Mouse (Mus musculus) limb, embryonic 15.5 days (tissue): ENCODE results near the gene Enoph1. TPM values are rescaled to one million over a fixed set of nuclear protein-coding genes. Genes with fewer than 3 reads are reported as not detected.
A peak's percentile ranks its signal among the peaks of the same experiment; 100 is the strongest.

Experiments used
- ATAC-seq: fragments of 200-750 bp; cut with Nextera tagmentation; 2 replicates; pipeline ENCODE4 v1.8.0; 2017; ENCODE audit warnings: low read depth, moderate TSS enrichment; ENCODE audit not compliant: insufficient number of reproducible peaks, low FRiP score, low TSS enrichment
- H3K27ac ChIP-seq: fragments of 300-500 bp; sonication (generic); 2 replicates; pipeline ENCODE4 v1.5.1; 2015; ENCODE audit warnings: moderate library complexity, mild to moderate bottlenecking, inconsistent platforms
- H3K27me3 ChIP-seq: fragments of 300-500 bp; sonication (generic); 2 replicates; pipeline ENCODE4 v1.6.1; 2015; ENCODE audit warnings: inconsistent platforms
- H3K36me3 ChIP-seq: fragments of 300-500 bp; sonication (generic); 2 replicates; pipeline ENCODE4 v1.6.1; 2015; ENCODE audit warnings: inconsistent platforms
- H3K4me1 ChIP-seq: fragments of 300-500 bp; sonication (generic); 2 replicates; pipeline ENCODE4 v1.6.1; 2015; ENCODE audit warnings: inconsistent platforms
- H3K4me2 ChIP-seq: fragments of 300-500 bp; sonication (generic); 2 replicates; pipeline ENCODE4 v1.6.1; 2015; ENCODE audit warnings: mild to moderate bottlenecking, inconsistent platforms
- H3K4me3 ChIP-seq: fragments of 300-500 bp; sonication (generic); 2 replicates; pipeline ENCODE4 v1.5.1; 2015; ENCODE audit warnings: mild to moderate bottlenecking, inconsistent platforms
- H3K9ac ChIP-seq: fragments of 300-500 bp; sonication (generic); 2 replicates; pipeline ENCODE4 v1.6.1; 2015; ENCODE audit warnings: inconsistent platforms
- H3K9me3 ChIP-seq: fragments of 300-500 bp; sonication (generic); 2 replicates; pipeline ENCODE4 v1.6.1; 2016; ENCODE audit warnings: inconsistent platforms
- WGBS: fragments of 180-500 bp; shearing (Covaris S2); methylation state at CpG from one replicate; pipeline ENCODE4 v1.1.7; 2015; 5-methylcytosine and 5-hydroxymethylcytosine counted together
- polyA plus RNA-seq: library from polyadenylated mRNA; unstranded; fragments of >200 nt; fragmentation: Nextera tagmentation; extraction: Ambion mirVana; gene quantifications from 2 replicates; pipeline ENCODE4 v1.2.1, GENCODE M21; 2015

The Enoph1 gene
- polyA plus RNA-seq, result 42.6 and 43.6 TPM in 2 replicates

DNA sequence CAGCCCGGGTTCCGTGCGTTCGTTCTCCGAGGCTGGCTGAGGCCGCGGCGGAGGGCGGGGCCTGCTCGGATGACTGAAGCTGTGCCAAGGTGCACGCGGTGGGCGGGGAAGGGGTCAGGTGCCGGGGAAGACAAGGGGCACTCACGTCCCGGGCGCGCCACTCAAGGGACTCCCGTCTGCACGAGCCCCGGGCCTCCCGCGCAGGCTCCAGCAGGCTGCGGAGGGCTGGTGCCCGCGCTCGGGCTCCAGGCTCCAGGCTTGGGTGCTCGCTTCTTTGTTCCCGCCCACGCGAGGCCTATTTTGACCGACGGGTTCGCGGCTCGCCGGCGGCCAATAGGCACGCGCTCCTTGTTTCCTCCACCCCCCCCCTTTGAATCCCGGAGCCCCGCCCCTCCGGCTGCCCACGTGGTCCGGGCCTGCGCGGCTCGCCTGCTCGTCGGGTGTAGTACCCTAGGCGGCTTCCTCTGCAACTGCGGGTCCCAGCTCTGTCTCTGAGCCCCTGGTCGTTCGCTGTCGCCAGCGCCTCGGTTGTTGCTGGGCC lies at the start of gene Enoph1, which contains the start of gene Hnrnpdl:
Gene Enoph1 (plus strand): TSS at position 384 of the 541 bp plus-strand sequence.
Gene Hnrnpdl (minus strand): TSS at position 63 of the 541 bp plus-strand sequence.
- H3K9ac ChIP-seq, result peak within 1 kb of the TSS; percentile 99
- no peaks in the 10 kb centered on the region for H3K9me3 ChIP-seq
- no peaks in the 10 kb centered on the region for H3K27me3 ChIP-seq
- peak within 1 kb of the TSS; percentile 96 for H3K4me3 ChIP-seq
- peaks cover 28% of the 10 kb centered on the region for H3K4me1 ChIP-seq
- peak within 1 kb of the TSS; percentile 79 for H3K4me2 ChIP-seq
- WGBS, result under 1% methylated on average over 57 of the region's 57 CpGs
- H3K36me3 ChIP-seq, result peaks cover 17% of the 10 kb centered on the region
- peak; percentile 87 for ATAC-seq
- H3K27ac ChIP-seq, result peak within 1 kb of the TSS; percentile 99

DNA sequence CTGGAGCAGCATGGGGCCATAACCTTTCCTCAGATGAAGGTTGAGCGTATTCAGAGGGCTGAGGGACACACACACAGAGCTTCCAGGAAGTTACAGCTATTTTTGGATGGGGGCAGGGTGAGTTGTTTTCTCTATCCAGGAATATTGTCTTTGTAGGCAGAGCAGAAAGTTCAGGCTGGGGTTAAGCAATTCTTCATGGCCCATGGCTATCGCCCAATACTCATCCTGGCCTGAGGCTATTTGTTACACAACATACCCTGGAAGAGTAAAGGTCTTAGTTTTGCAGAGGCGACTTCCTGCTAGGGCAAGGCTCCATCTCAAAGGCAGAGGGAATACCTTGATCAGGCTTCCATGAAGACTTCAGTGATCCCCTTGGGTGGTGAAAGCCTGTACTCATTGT lies 45.6 kb upstream of the Enoph1 start:
- ATAC-seq, result no peak
- Histone ChIP-seq H3K27ac (no peak overlapping the region), H3K4me2 (no peak overlapping the region), H3K9me3 (no peaks in the 10 kb centered on the region), H3K9ac (no peak overlapping the region), H3K4me1 (no peaks in the 10 kb centered on the region), H3K36me3 (no peaks in the 10 kb centered on the region), H3K27me3 (no peaks in the 10 kb centered on the region), H3K4me3 (no peak overlapping the region)
- 80% methylated on average over 3 of the region's 3 CpGs for WGBS

DNA sequence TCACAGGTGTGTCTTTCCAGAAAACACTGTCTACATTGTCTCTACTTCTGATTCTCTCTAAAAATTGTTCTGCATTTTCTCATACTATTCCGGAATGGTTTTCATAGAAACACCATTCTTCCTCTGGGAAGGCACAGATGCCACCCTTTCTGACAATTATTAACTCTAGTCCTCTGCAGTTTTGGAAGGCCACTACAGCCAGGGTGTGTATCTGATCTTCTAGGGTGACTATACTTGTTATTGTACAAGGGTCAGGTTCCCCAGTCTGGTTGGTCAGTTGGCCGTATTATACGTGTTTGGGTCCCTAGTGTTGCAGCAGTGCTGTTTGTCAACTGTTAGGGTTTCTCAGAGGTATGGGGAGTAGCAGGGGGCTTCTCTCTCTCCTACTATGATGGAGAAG lies 45.1 kb upstream of the Enoph1 start:
- H3K9me3 ChIP-seq, result no peaks in the 10 kb centered on the region
- whole genome bisulfite sequencing, result 90% methylated on average over 3 of the region's 3 CpGs
- H3K9ac ChIP-seq, result no peak overlapping the region
- H3K4me2 ChIP-seq, result no peak overlapping the region
- no peaks in the 10 kb centered on the region for H3K27me3 ChIP-seq
- H3K36me3 ChIP-seq, result no peaks in the 10 kb centered on the region
- no peak overlapping the region for H3K4me3 ChIP-seq
- H3K27ac ChIP-seq, result no peak overlapping the region
- no peak for ATAC-seq
- no peaks in the 10 kb centered on the region for H3K4me1 ChIP-seq

- H3K27me3 ChIP-seq, result no peaks in the 10 kb centered on the region
- 76% methylated on average over 7 of the region's 7 CpGs for WGBS
- H3K9ac ChIP-seq, result no peak overlapping the region
- ATAC-seq, result no peak
- H3K4me2 ChIP-seq, result no peak overlapping the region
- H3K4me1 ChIP-seq, result no peaks in the 10 kb centered on the region
- H3K36me3 ChIP-seq, result no peaks in the 10 kb centered on the region
- no peaks in the 10 kb centered on the region for H3K9me3 ChIP-seq
- H3K27ac ChIP-seq, result no peak overlapping the region
- no peak overlapping the region for H3K4me3 ChIP-seq
These were observed 39.7 kb upstream of the Enoph1 start for GRCm38 (mm10) chr5:100000048-100000447.

DNA sequence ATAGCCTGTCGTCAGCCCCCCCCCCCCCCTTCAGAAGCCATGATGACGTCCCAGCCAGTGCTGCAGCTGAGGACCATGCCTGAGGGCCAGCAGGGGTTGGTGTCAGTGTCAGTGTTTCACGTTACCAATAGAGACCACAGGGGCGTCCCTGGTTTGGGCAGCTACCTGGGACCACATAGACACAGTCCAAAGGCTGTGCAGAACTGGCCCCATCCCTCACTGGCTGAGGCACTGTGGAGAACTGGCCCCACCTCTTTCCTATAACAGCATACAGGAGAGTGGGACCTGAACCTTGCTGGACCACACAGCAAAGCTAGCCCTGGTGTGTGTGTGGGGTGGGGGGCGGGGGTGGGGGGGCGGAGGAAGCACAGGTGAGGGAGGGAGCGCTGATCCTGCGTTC lies 39.3 kb upstream of the Enoph1 start:
- 42% methylated on average over 8 of the region's 8 CpGs for WGBS
- H3K4me2 ChIP-seq, result no peak overlapping the region
- ATAC-seq, result no peak

DNA sequence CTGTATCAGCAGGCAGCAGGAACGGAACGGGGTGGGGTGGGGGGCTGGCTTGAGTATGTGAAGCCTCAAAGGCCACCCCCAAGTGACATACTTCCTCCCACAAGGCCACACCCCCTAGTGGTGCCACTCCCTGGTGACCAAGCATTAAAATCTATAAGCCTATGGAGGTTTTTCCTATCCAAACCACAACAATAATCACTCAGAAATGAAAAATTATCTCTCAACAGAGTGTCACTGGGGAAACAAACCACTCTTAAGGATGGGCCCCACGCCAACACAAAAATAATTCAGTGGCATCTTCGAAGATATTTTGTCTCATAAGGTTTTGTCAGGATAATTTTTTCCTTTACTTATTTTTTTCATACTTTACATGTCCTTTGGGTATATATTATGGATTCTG lies 35.9 kb upstream of the Enoph1 start:
- H3K4me2 ChIP-seq, result no peak overlapping the region
- H3K4me3 ChIP-seq, result no peak overlapping the region
- H3K27me3 ChIP-seq, result no peaks in the 10 kb centered on the region
- no peak overlapping the region for H3K27ac ChIP-seq
- H3K9me3 ChIP-seq, result no peaks in the 10 kb centered on the region
- no peak for ATAC-seq
- no peaks in the 10 kb centered on the region for H3K36me3 ChIP-seq
- H3K4me1 ChIP-seq, result no peaks in the 10 kb centered on the region
- H3K9ac ChIP-seq, result no peak overlapping the region
- WGBS, result 87% methylated on average over 4 of the region's 4 CpGs

More for the DNA sequence above, 39.3 kb upstream of the Enoph1 start:
- Histone ChIP-seq H3K27ac (no peak overlapping the region), H3K27me3 (no peaks in the 10 kb centered on the region), H3K9me3 (no peaks in the 10 kb centered on the region), H3K9ac (no peak overlapping the region), H3K36me3 (no peaks in the 10 kb centered on the region), H3K4me1 (no peaks in the 10 kb centered on the region), H3K4me3 (no peak overlapping the region)

GRCm38 (mm10) chr5:100005431-100005830 lies 34.4 kb upstream of the Enoph1 start:
- H3K4me2 ChIP-seq, result no peak overlapping the region
- H3K9ac ChIP-seq, result no peak overlapping the region
- H3K36me3 ChIP-seq, result no peaks in the 10 kb centered on the region
- no peaks in the 10 kb centered on the region for H3K27me3 ChIP-seq
- no peaks in the 10 kb centered on the region for H3K4me1 ChIP-seq
- no peak overlapping the region for H3K4me3 ChIP-seq
- H3K9me3 ChIP-seq, result no peaks in the 10 kb centered on the region
- no peak overlapping the region for H3K27ac ChIP-seq
- ATAC-seq, result no peak
- WGBS, result 59% methylated on average over 3 of the region's 3 CpGs

- WGBS, result 84% methylated on average over 6 of the region's 6 CpGs
- ATAC-seq, result no peak
These were observed 33.9 kb upstream of the Enoph1 start for GRCm38 (mm10) chr5:100005896-100006295.

GRCm38 (mm10) chr5:100006324-100007039 lies 33.3 kb upstream of the Enoph1 start:
- Histone ChIP-seq H3K4me3 (no peak overlapping the region), H3K9me3 (no peaks in the 10 kb centered on the region), H3K9ac (no peak overlapping the region), H3K4me2 (no peak overlapping the region), H3K4me1 (no peaks in the 10 kb centered on the region), H3K27ac (no peak overlapping the region), H3K36me3 (no peaks in the 10 kb centered on the region), H3K27me3 (no peaks in the 10 kb centered on the region)
- ATAC-seq, result no peak
- WGBS, result 82% methylated on average over 4 of the region's 4 CpGs

More at GRCm38 (mm10) chr5:100005896-100006295, 33.9 kb upstream of the Enoph1 start:
- H3K9me3 ChIP-seq, result no peaks in the 10 kb centered on the region
- H3K27ac ChIP-seq, result no peak overlapping the region
- H3K4me2 ChIP-seq, result no peak overlapping the region
- no peak overlapping the region for H3K9ac ChIP-seq
- no peaks in the 10 kb centered on the region for H3K36me3 ChIP-seq
- no peaks in the 10 kb centered on the region for H3K27me3 ChIP-seq
- H3K4me3 ChIP-seq, result no peak overlapping the region
- H3K4me1 ChIP-seq, result no peaks in the 10 kb centered on the region

- H3K4me1 ChIP-seq, result no peaks in the 10 kb centered on the region
- H3K9me3 ChIP-seq, result no peaks in the 10 kb centered on the region
- no peaks in the 10 kb centered on the region for H3K27me3 ChIP-seq
- WGBS, result 83% methylated on average over 4 of the region's 4 CpGs
- no peak overlapping the region for H3K9ac ChIP-seq
- no peak overlapping the region for H3K4me3 ChIP-seq
- H3K36me3 ChIP-seq, result no peaks in the 10 kb centered on the region
- H3K4me2 ChIP-seq, result no peak overlapping the region
- no peak overlapping the region for H3K27ac ChIP-seq
- no peak for ATAC-seq
These were observed 32.8 kb upstream of the Enoph1 start for GRCm38 (mm10) chr5:100007040-100007375.

- Histone ChIP-seq H3K4me1 (no peaks in the 10 kb centered on the region), H3K4me2 (no peak overlapping the region), H3K36me3 (no peaks in the 10 kb centered on the region), H3K4me3 (no peak overlapping the region), H3K27me3 (no peaks in the 10 kb centered on the region), H3K9ac (no peak overlapping the region), H3K9me3 (no peaks in the 10 kb centered on the region), H3K27ac (no peak overlapping the region)
- no peak for ATAC-seq
- WGBS, result 56% methylated on average over 3 of the region's 3 CpGs
These were observed 31.3 kb upstream of the Enoph1 start for GRCm38 (mm10) chr5:100008485-100008884.

DNA sequence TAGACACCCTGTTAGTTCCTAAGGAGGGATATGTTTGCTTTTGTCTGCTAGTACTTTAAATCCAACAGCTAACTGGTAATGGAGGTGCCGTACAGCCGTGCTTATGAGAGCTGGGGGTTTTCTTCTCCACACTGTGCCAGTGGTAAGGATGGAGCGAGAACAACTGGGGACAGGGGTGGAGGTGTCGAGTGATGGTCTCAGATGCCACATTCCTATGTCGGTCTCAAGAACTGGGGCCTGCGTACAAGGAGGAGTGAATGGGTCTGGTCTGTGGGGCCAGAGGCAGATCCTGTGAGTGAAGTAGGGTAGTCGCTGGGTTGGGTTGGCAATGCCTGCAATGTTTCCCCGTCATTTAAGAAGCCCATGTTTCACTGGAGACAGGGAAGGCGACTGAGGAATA lies 27.2 kb upstream of the Enoph1 start:
- H3K4me2 ChIP-seq, result no peak overlapping the region
- H3K27me3 ChIP-seq, result no peaks in the 10 kb centered on the region
- H3K9me3 ChIP-seq, result no peaks in the 10 kb centered on the region
- ATAC-seq, result no peak
- H3K36me3 ChIP-seq, result no peaks in the 10 kb centered on the region
- no peaks in the 10 kb centered on the region for H3K4me1 ChIP-seq
- 84% methylated on average over 9 of the region's 9 CpGs for WGBS
- no peak overlapping the region for H3K9ac ChIP-seq
- H3K4me3 ChIP-seq, result no peak overlapping the region
- H3K27ac ChIP-seq, result no peak overlapping the region
